Mouse (Mus musculus): Measurements from ENCODE around the gene 4933434E20Rik.

Gene 4933434E20Rik

DNA sequence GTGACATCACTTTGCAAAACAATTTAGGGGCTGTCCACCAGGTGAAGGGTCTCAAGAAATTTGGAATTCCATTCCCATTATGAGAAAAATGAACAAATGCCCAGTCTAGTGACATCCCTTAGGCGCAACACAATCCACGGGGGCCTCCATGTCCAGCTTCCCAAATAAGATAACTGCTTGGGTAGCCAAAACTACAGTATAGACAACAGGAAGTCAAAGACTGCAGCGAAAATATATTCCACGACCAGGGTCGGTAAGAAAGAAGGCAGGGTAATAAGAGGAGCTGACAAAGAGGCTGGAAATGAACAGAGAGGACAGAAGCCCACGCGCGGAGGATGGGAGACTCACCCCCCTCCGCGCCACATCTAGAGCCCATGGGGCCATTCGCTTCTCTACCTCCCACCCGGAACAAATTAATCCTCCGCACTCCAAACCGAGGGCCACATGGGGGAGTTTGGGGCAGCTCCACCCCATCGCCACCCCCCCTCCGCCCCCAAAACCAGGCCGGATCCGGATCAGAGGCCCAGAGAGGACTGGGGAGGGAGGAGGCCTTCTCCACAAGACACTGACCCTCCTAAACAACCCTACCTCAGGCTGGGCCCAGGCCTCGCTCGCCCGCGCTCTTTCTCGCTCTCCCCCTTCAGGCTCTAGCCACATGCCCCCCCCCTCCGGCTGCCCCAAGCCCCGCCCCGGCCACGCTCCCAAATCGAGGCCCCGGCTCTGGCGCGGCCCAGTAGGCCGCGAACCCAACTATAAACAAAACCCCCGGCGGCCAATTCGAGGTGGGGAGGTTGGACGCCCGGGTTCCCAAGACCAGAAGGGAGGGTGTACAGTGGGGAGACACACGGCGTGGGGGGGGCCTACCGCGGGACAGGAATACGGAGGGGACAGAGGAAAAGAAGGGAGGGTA, at the start of gene 4933434E20Rik:
Gene 4933434E20Rik, plus strand, starts transcription at position 196 of the 910 bp plus-strand sequence.
- DNase-seq = no peak

DNA sequence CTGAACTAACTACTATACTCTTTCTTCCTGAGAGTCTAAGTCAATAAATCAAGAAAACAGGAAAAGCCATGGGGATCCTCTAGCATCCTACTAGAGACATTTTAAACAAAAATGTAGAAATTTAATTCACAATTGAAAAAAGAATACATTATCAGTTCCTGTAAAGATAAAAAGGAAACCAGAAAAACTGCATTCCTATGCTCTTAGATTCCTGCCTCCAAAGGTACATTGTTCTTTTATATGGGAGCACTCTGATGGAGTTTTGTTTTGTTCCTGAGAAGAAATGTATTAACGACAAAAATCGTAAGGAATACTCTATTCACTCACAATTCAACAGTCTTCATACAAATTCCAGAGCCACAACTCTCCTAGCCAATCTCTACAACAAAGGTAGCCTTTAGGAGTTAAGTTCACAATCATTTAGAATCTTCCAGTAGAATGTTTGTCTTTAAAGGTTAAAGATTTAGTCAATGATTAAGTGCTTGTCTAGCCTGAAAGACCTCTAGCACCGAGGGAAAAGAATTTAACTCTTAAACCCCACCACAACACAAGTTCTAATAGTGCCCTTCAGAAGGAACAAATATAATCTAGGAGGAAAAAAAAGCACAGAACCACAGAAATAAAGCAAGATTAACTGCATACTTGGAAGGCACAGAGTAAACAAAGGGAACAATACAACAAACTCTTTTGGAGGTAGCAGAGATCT, 47.2 kb upstream of the 4933434E20Rik start:
- no peak for DNase-seq

GRCm38 (mm10) chr3:90010291-90010690, 41.1 kb upstream of the 4933434E20Rik start:
- DNase-seq = no peak

- no peak for DNase-seq
Measured at GRCm38 (mm10) chr3:90016626-90017025, 34.8 kb upstream of the 4933434E20Rik start.

GRCm38 (mm10) chr3:90034653-90035052, 16.8 kb upstream of the 4933434E20Rik start:
- DNase-seq = no peak

DNA sequence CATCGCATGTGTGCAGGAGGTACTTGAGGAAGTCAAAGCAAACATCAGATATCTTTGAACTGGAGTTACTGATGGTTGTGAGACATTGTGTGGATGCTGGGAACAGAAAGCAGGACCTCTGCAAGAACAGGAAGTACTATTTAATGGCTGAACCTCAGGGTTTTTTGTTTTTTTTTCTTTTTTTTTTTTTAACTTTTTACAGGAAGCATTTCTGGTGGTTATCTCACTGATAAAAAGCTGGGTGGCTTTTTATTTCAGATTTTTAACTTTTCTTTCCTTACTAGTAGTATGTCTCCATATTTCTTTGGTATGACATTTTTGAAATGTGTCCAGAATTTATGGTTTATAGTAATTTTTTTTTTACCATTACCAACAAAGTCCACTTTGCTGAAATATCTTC, 15.2 kb upstream of the 4933434E20Rik start:
- no peak for DNase-seq

DNA sequence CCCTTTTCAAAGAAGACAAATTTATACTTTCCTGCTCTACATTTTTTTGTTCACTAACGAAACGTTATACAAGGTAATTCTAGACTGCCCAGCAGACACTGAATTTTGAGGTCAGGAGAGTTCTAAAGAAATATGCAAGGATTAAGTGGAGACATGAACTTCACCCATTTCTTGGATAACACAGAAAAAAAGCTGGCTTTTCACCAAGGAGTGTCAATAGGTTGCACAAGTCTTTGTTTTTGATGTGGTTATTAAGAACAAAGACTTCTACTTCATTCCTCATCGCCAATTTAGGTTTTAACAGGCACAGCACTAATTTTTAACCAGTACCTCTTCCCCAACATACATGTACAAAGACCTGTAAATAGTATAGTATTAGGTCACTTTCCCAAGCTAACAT, 1.7 kb upstream of the 4933434E20Rik start:
- DNase-seq = no peak

- peak; percentile 91 to 94 for DNase-seq
Measured at GRCm38 (mm10) chr3:90052351-90053241, 1.2 kb downstream of the 4933434E20Rik start, which contains the start of gene Ubap2l. TSS of gene Ubap2l (minus strand) at chr3:90052628.

DNA sequence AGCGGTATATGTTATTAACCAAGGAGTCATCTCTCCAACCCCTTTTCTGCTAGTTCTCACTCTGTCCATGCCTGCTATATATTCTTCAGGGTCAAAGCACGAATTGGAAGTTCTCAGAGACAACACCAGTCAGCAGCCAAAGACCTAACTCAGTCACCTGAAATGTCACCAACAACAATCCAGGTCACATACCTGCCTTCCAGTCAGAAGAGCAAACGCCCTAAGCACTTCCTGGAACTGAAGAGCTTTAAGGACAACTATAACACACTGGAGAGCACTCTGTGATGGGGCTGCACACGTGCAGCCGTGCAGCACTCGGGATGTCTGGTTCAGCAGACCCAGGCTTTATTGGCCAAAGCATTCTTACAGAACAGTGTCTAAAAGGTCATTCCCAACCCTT, 10.1 kb downstream of the 4933434E20Rik start:
- no peak for DNase-seq

DNA sequence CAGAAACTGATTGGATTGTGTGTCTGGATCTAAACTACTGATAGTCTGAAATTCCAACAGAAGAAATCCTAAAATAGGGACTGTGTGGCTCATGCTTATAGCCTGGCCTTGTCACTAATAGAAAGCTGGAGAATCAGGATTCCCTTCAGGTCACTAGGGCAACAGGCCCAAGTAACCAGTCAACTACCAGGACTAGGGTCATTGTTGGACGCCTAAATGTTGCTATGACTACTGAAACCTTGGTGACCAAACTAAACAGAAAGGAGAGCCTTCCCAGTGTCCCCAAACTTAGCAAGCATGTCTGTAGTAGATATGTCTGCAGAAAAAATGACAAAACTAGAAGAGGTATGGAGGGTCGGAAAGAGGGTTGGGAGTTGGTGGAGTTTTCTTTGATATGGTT, 11.1 kb downstream of the 4933434E20Rik start:
- DNase-seq = no peak

- DNase-seq = no peak
Measured at GRCm38 (mm10) chr3:90064383-90064782, 12.9 kb downstream of the 4933434E20Rik start.

DNA sequence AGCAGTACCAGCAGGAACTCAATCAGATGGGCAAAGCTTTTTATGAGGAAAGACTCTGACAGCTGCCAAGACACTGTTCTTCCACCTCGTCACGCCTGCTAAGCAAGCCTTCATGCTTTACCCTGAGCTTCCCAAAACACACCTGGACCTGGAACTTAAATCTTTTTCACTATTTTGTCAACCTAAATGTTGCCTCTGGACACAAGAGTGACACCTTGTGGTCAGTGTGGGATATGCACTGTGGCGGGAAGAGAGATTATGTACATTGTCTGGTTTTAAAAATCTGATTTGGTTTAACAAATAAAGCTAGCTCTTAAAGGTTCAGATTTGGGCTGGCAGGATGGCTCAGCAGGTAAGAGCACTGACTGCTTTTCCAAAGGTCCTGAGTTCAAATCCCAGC, 14.1 kb downstream of the 4933434E20Rik start:
- no peak for DNase-seq

GRCm38 (mm10) chr3:90067851-90068250, 16.4 kb downstream of the 4933434E20Rik start:
- DNase-seq = no peak

- DNase-seq = no peak
Measured at GRCm38 (mm10) chr3:90069688-90070087, 18.3 kb downstream of the 4933434E20Rik start.

DNA sequence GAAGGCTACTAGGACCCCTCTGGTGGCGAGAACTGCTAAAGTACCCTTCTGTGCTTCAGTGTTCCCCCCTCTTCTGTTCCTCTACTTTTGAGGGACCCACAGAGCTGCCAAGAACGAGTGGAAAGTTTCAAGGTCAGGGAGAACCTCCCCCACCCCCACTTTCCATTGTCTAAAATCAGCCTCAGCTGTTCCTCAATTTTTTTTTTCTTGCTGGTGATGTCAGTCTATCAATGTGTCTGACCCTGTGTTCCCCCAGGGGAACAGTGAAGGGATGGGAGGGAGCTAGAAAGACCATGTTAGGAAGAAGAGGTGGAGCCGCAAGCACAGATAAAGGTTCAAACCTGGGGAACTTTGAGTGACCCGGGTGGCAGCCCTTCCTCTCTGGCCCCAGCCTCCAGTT, 20.9 kb downstream of the 4933434E20Rik start, which contains the start of gene Tpm3:
Gene Tpm3, plus strand, starts transcription at position 356 of the 400 bp plus-strand sequence.
- no peak for DNase-seq

GRCm38 (mm10) chr3:90076921-90077716, 25.7 kb downstream of the 4933434E20Rik start:
- peak in 1 of 2 experiments; percentile 60 for DNase-seq

DNA sequence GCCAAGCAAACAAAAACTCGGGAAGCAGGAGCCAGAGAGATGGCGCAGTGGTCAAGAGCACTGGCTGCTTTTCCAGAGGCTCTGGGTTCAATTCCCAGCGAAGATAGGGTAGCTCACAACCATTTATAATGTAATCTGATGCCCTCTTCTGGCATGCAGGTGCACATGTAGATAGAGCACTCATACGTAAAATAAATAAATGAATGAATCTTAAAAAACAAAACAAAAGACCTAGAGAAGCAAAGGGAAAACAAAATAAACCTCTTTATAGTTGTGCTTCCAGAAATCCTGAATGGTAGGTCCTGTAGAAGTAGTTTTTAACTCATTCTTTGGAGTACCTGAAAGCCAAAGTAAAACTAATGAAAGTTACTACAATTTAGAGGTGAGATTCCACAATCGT, 26.8 kb downstream of the 4933434E20Rik start:
- DNase-seq = no peak

DNA sequence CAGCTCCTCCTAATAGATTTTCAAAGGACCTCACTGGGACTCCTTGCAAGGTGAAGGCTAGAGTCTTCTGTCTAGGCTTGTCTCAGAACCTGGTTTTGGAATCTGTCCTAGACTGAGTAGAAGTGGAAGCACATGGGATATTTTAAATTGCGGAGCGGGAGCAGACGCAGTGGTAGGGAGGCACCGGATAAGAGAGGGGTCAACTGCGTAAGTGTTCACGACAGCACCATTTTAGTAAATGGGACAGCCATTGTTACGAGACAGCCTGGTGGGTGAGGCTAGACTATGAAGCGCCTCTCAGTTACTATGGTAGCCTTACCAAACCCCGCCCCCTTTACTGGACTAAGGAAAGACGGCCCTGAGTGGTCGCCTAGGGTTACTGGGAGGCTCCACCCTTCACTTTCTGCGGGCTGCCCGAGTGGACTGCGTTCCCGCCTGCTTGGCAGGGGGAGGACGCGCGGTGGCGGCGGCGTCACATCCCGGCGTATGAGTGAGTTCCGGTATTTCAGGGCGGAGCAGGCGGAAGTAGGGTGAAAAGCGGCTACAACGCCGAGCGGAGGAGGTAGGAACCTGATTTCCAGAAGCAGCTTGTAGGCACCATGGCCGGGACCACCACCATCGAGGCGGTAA, 27.8 kb downstream of the 4933434E20Rik start:
- DNase-seq = peak; percentile 84 to 89

- peak; percentile 85 to 91 for DNase-seq
Measured at GRCm38 (mm10) chr3:90079763-90080497, 28.5 kb downstream of the 4933434E20Rik start.

GRCm38 (mm10) chr3:90080498-90080863, 29.0 kb downstream of the 4933434E20Rik start:
- DNase-seq = no peak
